Mouse (Mus musculus) lung, postnatal 0 days (tissue): ENCODE measurements around the gene BC004004. TPM values are rescaled to one million over a fixed set of nuclear protein-coding genes. Genes with fewer than 3 reads are reported as not detected.
"Not testable (repeated sequence)": the region's sequence is repeated elsewhere in the genome, so short reads cannot be mapped to it uniquely, and the experiment has no call there.

ENCODE experiments used
- ATAC-seq: fragments of 200-750 bp; cut with Nextera tagmentation; 2 replicates; pipeline ENCODE4 v1.8.0; 2017; ENCODE audit warnings: moderate library complexity
- DNase-seq: peaks from one replicate; pipeline ENCODE4 v3.0.0-alpha.2; 2016; ENCODE audit warnings: low spot score
- H3K27ac ChIP-seq: fragments of 300-500 bp; sonication (generic); 2 replicates; pipeline ENCODE4 v1.5.1; 2014; ENCODE audit warnings: antibody characterized with exemption, mild to moderate bottlenecking, low read length, mixed read lengths
- H3K27me3 ChIP-seq: fragments of 300-500 bp; sonication (generic); replicated peaks from 2 replicates; pipeline ENCODE4 v1.6.1; 2014; ENCODE audit warnings: low read length, mixed read lengths; ENCODE audit not compliant: insufficient read depth
- H3K36me3 ChIP-seq: fragments of 300-500 bp; sonication (generic); 2 replicates; pipeline ENCODE4 v1.6.1; 2014; ENCODE audit warnings: low read length, mixed read lengths; ENCODE audit not compliant: insufficient read depth
- H3K4me1 ChIP-seq: fragments of 300-500 bp; sonication (generic); 2 replicates; pipeline ENCODE4 v1.6.1; 2014; ENCODE audit warnings: antibody characterized with exemption, low read depth, low read length, mixed read lengths; ENCODE audit not compliant: insufficient read depth
- H3K4me2 ChIP-seq: fragments of 300-500 bp; sonication (generic); replicated peaks from 2 replicates; pipeline ENCODE4 v1.6.1; 2014; ENCODE audit warnings: low read depth, mild to moderate bottlenecking, low read length, moderate library complexity, mixed read lengths
- H3K4me3 ChIP-seq: fragments of 300-500 bp; sonication (generic); 2 replicates; pipeline ENCODE4 v1.5.1; 2014; ENCODE audit warnings: low read depth, low read length
- H3K9ac ChIP-seq: fragments of 300-500 bp; sonication (generic); replicated peaks from 2 replicates; pipeline ENCODE4 v1.6.1; 2014; ENCODE audit warnings: low read depth, mild to moderate bottlenecking
- H3K9me3 ChIP-seq: fragments of 300-500 bp; sonication (generic); 2 replicates; pipeline ENCODE4 v1.6.1; 2016; ENCODE audit warnings: low read length, mixed read lengths
- CTCF ChIP-seq: IDR thresholded peaks from 2 replicates; pipeline ENCODE4 v1.5.1; 2016; ENCODE audit warnings: antibody characterized with exemption, mild to moderate bottlenecking
- EP300 ChIP-seq: IDR thresholded peaks from 2 replicates; pipeline ENCODE4 v1.6.1; 2016; ENCODE audit warnings: antibody characterized with exemption, mild to moderate bottlenecking, control low read depth
- WGBS: fragments of 180-500 bp; shearing (Covaris S2); extraction: QIAGEN DNeasy Blood & Tissue Kit; methylation state at CpG from one replicate; pipeline ENCODE4 v1.1.7; 2014; 5-methylcytosine and 5-hydroxymethylcytosine counted together
- polyA plus RNA-seq: library from polyadenylated mRNA; unstranded; fragments of >200 nt; fragmentation: Nextera tagmentation; extraction: Ambion mirVana; gene quantifications from 2 replicates; pipeline ENCODE4 v1.2.1, GENCODE M21; 2015

Gene BC004004
- polyA plus RNA-seq, 1 experiment from 2014 or later = 109 TPM

DNA sequence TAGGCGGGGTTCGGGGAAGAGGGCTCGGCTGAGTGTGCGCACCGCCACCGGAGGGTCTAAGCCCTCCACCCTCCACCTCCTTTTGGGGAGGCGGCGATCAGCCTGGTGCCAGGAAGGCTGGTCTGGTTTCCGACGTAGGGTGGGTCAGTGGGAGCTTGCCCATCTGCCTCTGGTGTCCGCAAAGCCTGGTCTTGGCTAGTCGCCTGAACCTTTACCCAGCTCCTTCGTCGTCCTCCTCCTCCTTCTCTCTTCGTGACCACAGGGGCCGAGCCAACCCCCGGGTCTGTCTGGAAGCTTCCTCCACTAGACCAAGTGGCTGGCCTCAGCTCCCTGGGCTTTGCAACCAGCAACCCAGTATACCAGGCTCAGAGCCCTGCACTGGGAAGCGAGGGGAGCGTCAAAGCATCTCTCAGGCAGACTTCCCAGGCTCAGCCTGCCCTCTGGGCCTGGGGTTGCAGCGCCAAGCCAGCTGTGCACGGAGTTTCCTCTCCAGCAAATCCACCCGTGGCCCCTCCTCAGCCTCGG, 30.1 kb upstream of the BC004004 start:
- Histone ChIP-seq H3K4me1 (peaks cover 11% of the 10 kb centered on the region), H3K27ac (no peak overlapping the region)
- DNase-seq = no peak

DNA sequence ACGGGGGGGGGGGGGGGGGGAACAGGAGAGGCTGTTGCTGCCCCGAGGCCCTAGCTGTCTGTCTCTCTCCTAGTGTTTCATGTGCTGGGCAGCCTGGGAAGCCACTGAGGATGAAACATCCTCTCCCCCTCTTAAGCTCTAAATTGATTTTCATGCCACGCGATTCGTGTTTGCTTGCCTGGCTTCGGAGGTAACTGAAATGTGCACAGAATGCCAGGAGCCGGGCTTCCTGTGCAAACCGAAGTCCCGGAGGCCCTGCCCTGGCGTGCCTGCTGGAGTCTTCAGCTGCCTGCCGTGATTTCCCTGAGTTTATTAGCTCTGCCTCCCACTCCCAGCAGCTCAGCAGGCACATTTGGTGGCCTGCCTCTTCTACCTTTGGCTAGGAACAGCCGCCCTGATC, 23.7 kb upstream of the BC004004 start:
- Histone ChIP-seq H3K4me2 (no peak overlapping the region), H3K4me3 (no peak overlapping the region), H3K9me3 (no peaks in the 10 kb centered on the region), H3K9ac (no peak overlapping the region), H3K36me3 (no peaks in the 10 kb centered on the region), H3K4me1 (no peaks in the 10 kb centered on the region; the same call in 1 of the 2 replicates), H3K27ac (no peak overlapping the region), H3K27me3 (no peaks in the 10 kb centered on the region; the same call in 1 of the 2 replicates)
- DNase-seq (no peak), ATAC-seq (no peak)
- 32% methylated on average over 10 of the region's 12 CpGs for WGBS
- TF ChIP-seq EP300 (no peak), CTCF (no peak)

More for the DNA sequence above, 30.1 kb upstream of the BC004004 start:
- Histone ChIP-seq H3K36me3 (no peaks in the 10 kb centered on the region), H3K4me3 (peak overlapping the region; percentile 58), H3K4me2 (peak overlapping the region; percentile 100), H3K9ac (no peak overlapping the region), H3K27me3 (peaks cover 7% of the 10 kb centered on the region; the same call in 1 of the 2 replicates), H3K9me3 (no peaks in the 10 kb centered on the region)
- TF ChIP-seq CTCF (no peak), EP300 (no peak)
- peak; percentile 20; the same call in 1 of the 2 replicates for ATAC-seq
- WGBS = 2% methylated on average over 20 of the region's 23 CpGs

DNA sequence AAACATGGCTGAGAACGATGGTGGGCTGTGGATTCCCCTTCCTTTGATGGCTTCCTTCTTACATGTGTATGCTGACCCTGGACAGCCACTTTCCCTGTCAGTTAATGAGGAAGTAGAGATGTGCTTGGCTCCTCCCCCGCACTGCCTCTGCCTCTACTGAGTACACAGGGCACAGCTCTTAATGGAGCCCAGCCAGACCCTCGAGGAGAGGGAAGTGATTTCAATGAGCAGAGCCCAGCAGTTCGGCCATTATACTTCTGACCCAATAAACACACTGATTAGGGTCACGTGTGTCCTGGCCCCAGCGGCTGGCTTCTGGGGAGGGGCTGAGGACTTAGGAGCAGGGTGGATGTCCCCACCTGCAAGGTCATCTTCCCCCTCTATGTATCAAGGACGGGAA, 22.9 kb upstream of the BC004004 start:
- Histone ChIP-seq H3K27ac (no peak overlapping the region), H3K9ac (no peak overlapping the region), H3K27me3 (no peaks in the 10 kb centered on the region; the same call in 1 of the 2 replicates), H3K36me3 (no peaks in the 10 kb centered on the region), H3K4me2 (no peak overlapping the region), H3K4me3 (no peak overlapping the region), H3K9me3 (no peaks in the 10 kb centered on the region), H3K4me1 (no peaks in the 10 kb centered on the region; the same call in 1 of the 2 replicates)
- 0 out of 2 replicates have a peak, but pooled peaks have one; percentile 25 for ATAC-seq
- TF ChIP-seq EP300 = no peak
- TF ChIP-seq CTCF = no peak
- 36% methylated on average over 7 of the region's 7 CpGs for WGBS
- DNase-seq = peak; percentile 37

DNA sequence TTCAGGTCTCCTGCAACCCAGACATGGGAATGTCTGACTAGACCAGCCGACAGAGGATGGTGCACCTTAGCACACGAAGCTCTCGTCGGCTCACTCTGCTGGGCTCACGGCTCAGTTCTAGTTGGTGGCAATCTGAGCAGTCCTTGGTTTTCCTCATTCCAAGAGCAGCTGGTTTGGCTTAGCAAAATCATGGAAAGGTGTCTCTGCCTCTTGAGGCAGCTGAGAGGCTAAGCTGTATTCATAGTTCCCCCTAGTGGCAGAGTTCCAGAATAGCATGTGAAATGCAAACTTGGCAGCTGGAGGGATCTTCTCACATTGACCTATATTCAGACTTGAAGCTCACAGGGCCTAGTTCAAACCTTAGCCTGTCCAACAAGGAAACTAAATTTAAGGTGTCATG, 22.0 kb upstream of the BC004004 start:
- no peaks in the 10 kb centered on the region; the same call in 1 of the 2 replicates for H3K27me3 ChIP-seq
- H3K9me3 ChIP-seq = no peaks in the 10 kb centered on the region
- no peak overlapping the region for H3K9ac ChIP-seq
- H3K4me3 ChIP-seq = no peak overlapping the region
- no peak for TF ChIP-seq EP300
- peak; percentile 93 for TF ChIP-seq CTCF
- H3K36me3 ChIP-seq = no peaks in the 10 kb centered on the region
- H3K27ac ChIP-seq = no peak overlapping the region
- DNase-seq (peak; percentile 94), ATAC-seq (peak; percentile 68)
- 14% methylated on average over 5 of the region's 5 CpGs for WGBS
- peaks cover 6% of the 10 kb centered on the region for H3K4me1 ChIP-seq
- H3K4me2 ChIP-seq = no peak overlapping the region

DNA sequence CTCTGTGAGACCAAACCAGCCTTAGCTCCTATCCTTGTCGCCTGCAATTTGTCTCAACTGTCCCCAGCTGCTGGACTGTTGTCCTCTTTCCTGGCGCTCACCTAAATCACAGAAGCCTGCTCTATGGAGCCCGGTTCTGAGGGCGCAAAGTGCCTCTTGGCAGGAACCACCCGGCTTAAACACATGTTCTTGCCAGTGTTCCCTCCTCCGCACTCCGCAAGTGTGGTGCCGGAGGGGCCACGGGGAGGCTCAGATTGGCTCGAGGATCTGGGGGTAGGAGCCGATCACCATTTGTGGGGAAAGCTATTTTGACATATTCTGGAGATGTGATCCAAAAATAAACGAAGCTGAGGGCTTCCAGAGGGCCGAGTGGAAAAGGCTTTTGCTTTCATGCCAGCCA, 20.7 kb upstream of the BC004004 start:
- ATAC-seq = no peak
- DNase-seq = no peak
- Histone ChIP-seq H3K36me3 (no peaks in the 10 kb centered on the region), H3K27me3 (no peaks in the 10 kb centered on the region; the same call in 1 of the 2 replicates), H3K9me3 (no peaks in the 10 kb centered on the region), H3K4me1 (peaks cover 13% of the 10 kb centered on the region), H3K4me3 (no peak overlapping the region), H3K9ac (no peak overlapping the region), H3K27ac (no peak overlapping the region), H3K4me2 (no peak overlapping the region)
- WGBS = 60% methylated on average over 13 of the region's 13 CpGs
- TF ChIP-seq CTCF (no peak), EP300 (no peak)

DNA sequence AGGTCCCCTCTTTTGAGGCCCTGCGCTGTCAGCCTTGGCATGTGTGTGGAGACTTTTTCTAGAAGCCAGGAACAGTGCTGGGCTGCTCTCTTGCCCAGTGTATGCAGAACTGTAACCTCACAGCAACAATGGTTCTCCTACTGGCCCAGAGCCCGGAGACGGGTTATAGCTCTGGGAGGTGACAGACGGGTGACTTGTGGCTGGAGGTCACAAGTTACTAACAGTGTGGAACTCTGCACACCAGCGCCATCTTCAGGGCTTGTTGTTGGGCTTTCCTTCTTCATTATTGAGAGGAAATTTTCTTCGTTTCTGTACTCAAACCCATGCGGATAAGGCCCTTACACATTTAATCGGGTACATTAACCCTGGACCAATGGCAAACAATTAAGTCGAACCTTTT, 19.1 kb upstream of the BC004004 start:
- Histone ChIP-seq H3K9ac (no peak overlapping the region), H3K27me3 (no peaks in the 10 kb centered on the region), H3K27ac (no peak overlapping the region), H3K4me2 (no peak overlapping the region), H3K4me3 (no peak overlapping the region), H3K4me1 (peaks cover 13% of the 10 kb centered on the region), H3K36me3 (no peaks in the 10 kb centered on the region), H3K9me3 (no peaks in the 10 kb centered on the region)
- TF ChIP-seq EP300 (no peak), CTCF (peak; percentile 69)
- WGBS = 40% methylated on average over 9 of the region's 9 CpGs
- ATAC-seq = peak; percentile 37; the same call in 1 of the 2 replicates
- DNase-seq = peak; percentile 85

DNA sequence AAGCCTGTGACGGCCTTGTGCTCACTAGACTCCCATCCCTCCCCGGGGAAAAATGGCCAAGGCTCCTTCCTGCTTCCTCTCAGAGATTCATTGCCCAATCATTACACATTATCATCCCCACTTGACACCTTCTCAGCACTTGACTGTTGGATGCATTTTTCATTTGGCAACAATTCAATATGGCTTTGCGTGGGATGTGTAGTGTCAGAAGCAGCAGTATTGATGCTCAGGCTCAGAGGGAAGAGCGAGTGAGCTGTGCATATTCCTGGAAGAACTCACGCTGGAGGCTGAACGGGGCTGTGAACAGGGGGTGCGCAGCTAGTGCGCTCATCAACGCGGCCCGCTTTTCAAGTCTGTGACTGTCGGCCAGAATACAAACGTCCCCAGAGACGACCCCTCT, 17.6 kb upstream of the BC004004 start:
- ATAC-seq, H3K4me2 ChIP-seq, DNase-seq, H3K9me3 ChIP-seq, H3K4me3 ChIP-seq, H3K9ac ChIP-seq, H3K36me3 ChIP-seq, H3K27me3 ChIP-seq: not testable (repeated sequence)
- Histone ChIP-seq H3K27ac (0 out of 2 replicates have a peak overlapping the region, but pooled peaks have one; percentile 69), H3K4me1 (peaks cover 13% of the 10 kb centered on the region)
- 70% methylated on average over 14 of the region's 14 CpGs for WGBS
